Mouse (Mus musculus): Measurements from ENCODE around the gene G3bp1. TPM values are rescaled to one million over a fixed set of nuclear protein-coding genes. Genes with fewer than 3 reads are reported as not detected.

G3bp1 gene
- polyA plus RNA-seq, 1 experiment: 21.8 TPM

DNA sequence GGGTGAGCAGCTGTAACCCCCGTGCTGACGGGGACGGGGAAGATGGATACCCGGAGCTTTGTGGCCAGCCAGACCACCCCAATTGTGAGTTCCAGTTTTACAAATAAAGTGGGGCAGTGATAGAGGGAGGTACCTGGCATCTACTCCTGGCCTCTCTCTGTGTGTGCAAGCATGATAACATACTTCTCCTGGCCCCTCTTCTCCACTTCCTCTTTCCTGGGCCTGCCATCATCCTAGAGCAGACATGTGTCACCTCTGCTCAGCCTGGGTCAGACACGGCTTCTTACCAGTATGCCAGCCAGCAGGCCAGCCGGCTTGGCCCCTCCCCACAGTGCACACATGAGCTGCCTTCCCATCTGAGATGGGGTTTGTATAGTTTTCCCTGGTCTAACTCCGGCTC is 61.3 kb downstream of the G3bp1 start:
- no peak for DNase-seq
- Histone ChIP-seq H3K4me1 (ENCODE audit: control insufficient read depth, insufficient read depth, low read length) (no peaks in the 10 kb centered on the region), H3K4me3 (replicated peaks; ENCODE audit: extremely low read depth, low read depth, low read length) (no peak overlapping the region)
- WGBS: 62% methylated on average over 7 of the region's 7 CpGs
- no peak for TF ChIP-seq CTCF (IDR thresholded peaks at IDR 0.05; ENCODE audit: insufficient read depth, low read length)
- TF ChIP-seq POLR2A (IDR thresholded peaks at IDR 0.05; ENCODE audit: borderline replicate concordance, extremely low read depth, low read depth, low read length): no peak

DNA sequence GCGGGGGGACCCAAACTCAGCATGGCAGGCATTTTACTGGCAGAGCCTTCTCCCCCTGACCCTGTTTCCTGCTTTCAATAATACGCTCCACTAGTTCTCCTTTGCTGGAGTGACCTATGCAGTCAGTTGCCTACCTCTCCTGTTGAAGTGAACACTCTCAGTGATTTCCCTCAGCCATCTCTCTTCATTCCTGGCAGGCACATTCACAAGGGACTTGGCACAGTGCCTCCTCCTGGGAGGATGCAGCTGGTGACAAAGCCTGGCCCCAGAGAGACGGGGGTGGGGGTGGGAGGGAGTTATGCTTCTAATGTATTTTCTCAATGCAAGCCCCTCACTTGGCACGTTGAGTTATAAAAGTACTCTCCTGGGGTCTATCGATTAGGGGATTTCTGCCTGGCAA is 63.9 kb downstream of the G3bp1 start:
- TF ChIP-seq CTCF (IDR thresholded peaks at IDR 0.05; ENCODE audit: insufficient read depth, low read length) (no peak), POLR2A (IDR thresholded peaks at IDR 0.05; ENCODE audit: borderline replicate concordance, extremely low read depth, low read depth, low read length) (no peak)
- H3K4me1 ChIP-seq (ENCODE audit: control insufficient read depth, insufficient read depth, low read length): no peaks in the 10 kb centered on the region
- 48% methylated on average over 5 of the region's 5 CpGs for WGBS
- no peak overlapping the region for H3K4me3 ChIP-seq (replicated peaks; ENCODE audit: extremely low read depth, low read depth, low read length)
- no peak for DNase-seq

DNA sequence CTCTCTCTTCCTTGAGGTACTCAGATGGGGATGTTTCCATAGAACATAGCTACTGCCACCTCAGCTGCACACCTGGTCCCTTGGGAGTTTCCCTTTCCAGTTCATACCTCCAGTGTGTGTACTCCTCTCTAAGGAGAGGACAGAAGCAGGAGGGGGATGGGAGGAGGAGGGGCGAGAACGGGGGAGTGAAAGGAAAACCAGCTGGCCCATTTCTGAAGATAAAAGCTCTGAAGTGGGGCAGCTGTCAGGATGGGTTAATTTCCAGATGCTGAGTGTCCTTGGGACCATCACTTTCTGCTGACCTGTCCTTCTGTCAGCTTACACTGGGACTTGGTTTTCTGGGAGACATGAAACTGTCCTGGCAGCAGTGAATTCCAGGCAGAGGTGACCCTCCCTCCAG is 65.3 kb downstream of the G3bp1 start:
- 31% methylated on average over 2 of the region's 2 CpGs for WGBS
- no peaks in the 10 kb centered on the region for H3K4me1 ChIP-seq (ENCODE audit: control insufficient read depth, insufficient read depth, low read length)
- TF ChIP-seq CTCF (IDR thresholded peaks at IDR 0.05; ENCODE audit: insufficient read depth, low read length) (no peak), POLR2A (IDR thresholded peaks at IDR 0.05; ENCODE audit: borderline replicate concordance, extremely low read depth, low read depth, low read length) (no peak)
- no peak for DNase-seq
- no peak overlapping the region for H3K4me3 ChIP-seq (replicated peaks; ENCODE audit: extremely low read depth, low read depth, low read length)

DNA sequence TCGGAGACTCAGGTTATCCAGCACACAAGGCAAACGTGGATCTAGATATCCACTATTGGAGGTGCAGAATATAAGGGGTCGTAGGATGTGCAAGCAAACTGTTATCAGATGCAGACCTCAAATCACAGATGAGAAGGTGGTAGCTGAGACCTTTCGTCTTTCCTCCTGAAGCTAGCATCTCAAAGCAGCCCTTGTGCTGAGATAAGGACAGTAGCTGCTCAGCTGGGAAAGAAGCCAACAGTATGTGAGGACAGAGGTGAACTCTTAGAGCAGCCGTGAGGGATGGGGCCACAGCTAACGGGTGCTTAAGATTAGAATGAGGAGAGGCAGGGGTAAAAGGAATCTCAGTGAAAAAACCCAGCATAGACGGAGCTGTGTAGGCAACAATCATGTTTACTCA is 72.6 kb downstream of the G3bp1 start:
- WGBS: 45% methylated on average over 7 of the region's 7 CpGs
- no peak for TF ChIP-seq CTCF (IDR thresholded peaks at IDR 0.05; ENCODE audit: insufficient read depth, low read length)
- TF ChIP-seq POLR2A (IDR thresholded peaks at IDR 0.05; ENCODE audit: borderline replicate concordance, extremely low read depth, low read depth, low read length): no peak
- DNase-seq: no peak
- H3K4me3 ChIP-seq (replicated peaks; ENCODE audit: extremely low read depth, low read depth, low read length): no peak overlapping the region
- no peaks in the 10 kb centered on the region for H3K4me1 ChIP-seq (ENCODE audit: control insufficient read depth, insufficient read depth, low read length)

DNA sequence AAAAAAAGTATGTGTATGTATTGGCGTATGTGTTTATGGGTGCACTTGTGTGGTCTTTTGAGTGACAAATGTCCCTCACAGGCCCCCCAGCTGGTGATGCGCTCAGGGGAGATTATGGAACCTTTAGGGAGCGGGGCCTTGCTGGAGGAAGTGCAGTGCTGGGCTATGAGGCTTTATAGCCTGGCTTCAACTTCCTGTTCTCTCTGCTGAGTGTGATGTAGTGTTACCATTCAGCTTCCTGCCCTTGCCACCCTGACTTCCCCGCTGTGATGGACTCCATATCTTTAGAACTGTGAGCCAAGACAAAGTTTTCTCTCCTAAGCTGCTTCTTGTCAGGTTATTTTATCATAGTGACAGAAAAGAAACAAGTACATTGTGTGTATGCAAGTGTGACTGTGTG is 73.2 kb downstream of the G3bp1 start:
- no peak for DNase-seq
- Histone ChIP-seq H3K4me1 (ENCODE audit: control insufficient read depth, insufficient read depth, low read length) (no peaks in the 10 kb centered on the region), H3K4me3 (replicated peaks; ENCODE audit: extremely low read depth, low read depth, low read length) (no peak overlapping the region)
- 48% methylated on average over 4 of the region's 4 CpGs for WGBS
- TF ChIP-seq POLR2A (IDR thresholded peaks at IDR 0.05; ENCODE audit: borderline replicate concordance, extremely low read depth, low read depth, low read length) (no peak), CTCF (IDR thresholded peaks at IDR 0.05; ENCODE audit: insufficient read depth, low read length) (no peak)

DNA sequence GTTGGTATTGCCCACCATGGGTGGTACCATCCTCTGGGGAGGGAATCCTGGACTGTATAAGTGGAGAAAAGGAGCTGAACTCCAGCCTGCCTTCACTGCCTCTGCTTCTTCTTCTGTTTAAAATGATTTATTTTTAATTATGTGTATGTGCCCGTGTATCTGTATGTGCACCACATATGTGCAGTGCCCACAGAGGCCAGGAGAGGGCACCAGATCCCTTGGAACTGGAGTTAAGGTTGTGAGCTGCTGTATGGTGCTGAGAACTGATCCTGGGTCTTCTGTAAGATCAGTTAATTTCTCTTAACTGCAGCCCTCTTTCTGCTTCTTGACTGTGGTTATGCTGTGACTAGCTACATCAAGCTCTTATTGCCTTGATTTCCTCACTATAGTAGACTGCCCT is 76.2 kb downstream of the G3bp1 start:
- no peak for DNase-seq
- no peak for TF ChIP-seq CTCF (IDR thresholded peaks at IDR 0.05; ENCODE audit: insufficient read depth, low read length)
- no peak for TF ChIP-seq POLR2A (IDR thresholded peaks at IDR 0.05; ENCODE audit: borderline replicate concordance, extremely low read depth, low read depth, low read length)
- 83% methylated on average over 1 of the region's 1 CpGs for WGBS
- H3K4me3 ChIP-seq (replicated peaks; ENCODE audit: extremely low read depth, low read depth, low read length): no peak overlapping the region
- H3K4me1 ChIP-seq (ENCODE audit: control insufficient read depth, insufficient read depth, low read length): no peaks in the 10 kb centered on the region

Other genes with a start within 250 kb of the G3bp1 start
- 0.59 and 1.4 TPM in 2 replicates for gene Fat2, start 133.1 kb upstream of the G3bp1 start, polyA plus RNA-seq (2012; rRNA removed)
- 2,531 and 3,134 TPM in 2 replicates for gene Sparc, start 46.5 kb upstream of the G3bp1 start, polyA plus RNA-seq (2012; rRNA removed)
- gene Atox1, start 8.4 kb upstream of the G3bp1 start, polyA plus RNA-seq (2012; rRNA removed): 243 and 337 TPM in 2 replicates
- not detected in 2 replicates for gene Glra1, start 138.5 kb downstream of the G3bp1 start, polyA plus RNA-seq (2012; rRNA removed)